ENCODE assay signal across 7 mouse cellular contexts in the genomic region with DNA sequence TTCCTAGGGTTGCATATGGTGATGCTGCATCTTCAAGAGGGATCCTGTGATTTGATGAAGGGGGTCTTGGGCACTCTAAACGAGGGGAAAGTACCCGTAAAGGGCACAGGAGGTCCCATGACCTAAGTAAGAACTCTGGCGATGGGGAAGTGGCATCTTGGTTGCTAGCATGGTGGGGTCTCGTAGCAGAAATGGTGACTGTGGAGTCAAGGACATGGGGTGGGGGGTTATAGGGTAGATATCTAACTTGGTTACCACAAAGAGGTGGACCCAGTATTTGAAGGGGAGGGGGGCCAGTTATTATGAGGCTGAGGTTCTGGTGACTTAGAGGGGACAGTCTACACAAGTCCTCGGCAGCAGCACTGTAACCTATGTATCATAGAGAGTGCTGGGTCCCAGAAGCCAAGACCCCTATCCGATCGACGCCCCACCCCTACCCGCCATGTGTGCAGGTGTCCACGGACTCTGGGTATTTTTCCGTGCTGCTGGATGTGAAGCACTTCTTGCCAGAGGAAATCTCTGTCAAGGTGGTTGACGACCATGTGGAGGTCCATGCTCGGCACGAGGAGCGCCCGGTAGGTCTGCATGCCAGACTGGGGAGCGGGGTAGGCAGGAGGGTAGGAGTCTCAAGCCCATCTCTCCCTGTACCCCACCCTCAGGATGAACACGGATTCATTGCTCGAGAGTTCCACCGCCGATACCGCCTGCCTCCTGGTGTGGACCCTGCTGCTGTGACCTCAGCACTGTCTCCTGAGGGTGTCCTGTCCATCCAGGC. TPM values are rescaled to one million over a fixed set of nuclear protein-coding genes. Genes with fewer than 3 reads are reported as not detected.
DNase-seq lines count a peak whose midpoint lies in the region; ATAC-seq lines count a peak whose summit lies in the region.

No protein-coding gene starts in this region.

- no peak for DNase-seq in lung, postnatal 36 days
- no peak for DNase-seq in forebrain, embryonic 14.5 days (ENCODE audit: low spot score)
- no peak for DNase-seq in layer of hippocampus, postnatal 10 days (ENCODE audit: low spot score in 2 of 2)

- no peaks in the 10 kb centered on the region for H3K27me3 ChIP-seq in lung, embryonic 15.5 days
- no peaks in the 10 kb centered on the region for H3K27me3 ChIP-seq in forebrain, embryonic 14.5 days (replicated peaks; ENCODE audit: control insufficient read depth, insufficient read depth, low read length)
- H3K27me3 ChIP-seq in limb, embryonic 13.5 days: no peaks in the 10 kb centered on the region
- H3K27me3 ChIP-seq in stomach, embryonic 15.5 days (replicated peaks): no peaks in the 10 kb centered on the region

- no peak overlapping the region for H3K27ac ChIP-seq in lung, embryonic 15.5 days
- no peak overlapping the region; the same call in 1 of the 2 replicates for H3K27ac ChIP-seq in forebrain, embryonic 14.5 days (ENCODE audit: low read depth, low read length)
- peak overlapping the region; percentile 95; the same call in 1 of the 2 replicates for H3K27ac ChIP-seq in limb, embryonic 13.5 days
- peak overlapping the region; percentile 99; the same call in 1 of the 2 replicates for H3K27ac ChIP-seq in stomach, embryonic 15.5 days

- H3K36me3 ChIP-seq in lung, embryonic 15.5 days: peaks cover 26% of the 10 kb centered on the region
- H3K36me3 ChIP-seq in forebrain, embryonic 14.5 days (ENCODE audit: control insufficient read depth, insufficient read depth, low read length): peaks cover 37% of the 10 kb centered on the region
- peaks cover 42% of the 10 kb centered on the region for H3K36me3 ChIP-seq in limb, embryonic 13.5 days
- peaks cover 23% of the 10 kb centered on the region for H3K36me3 ChIP-seq in stomach, embryonic 15.5 days

- H3K4me3 ChIP-seq in lung, embryonic 15.5 days: peak overlapping the region; percentile 67
- 0 out of 2 replicates have a peak overlapping the region, but pooled peaks have one; percentile 47 for H3K4me3 ChIP-seq in forebrain, embryonic 14.5 days (ENCODE audit: low read depth, low read length)
- H3K4me3 ChIP-seq in limb, embryonic 13.5 days: peak overlapping the region; percentile 68
- H3K4me3 ChIP-seq in stomach, embryonic 15.5 days (replicated peaks): peak overlapping the region; percentile 76

- H3K4me1 ChIP-seq in lung, embryonic 15.5 days: peaks cover 33% of the 10 kb centered on the region
- H3K4me1 ChIP-seq in forebrain, embryonic 14.5 days (ENCODE audit: control insufficient read depth, insufficient read depth, low read length): peaks cover 19% of the 10 kb centered on the region
- H3K4me1 ChIP-seq in limb, embryonic 13.5 days: peaks cover 36% of the 10 kb centered on the region
- H3K4me1 ChIP-seq in stomach, embryonic 15.5 days: peaks cover 19% of the 10 kb centered on the region

- peak overlapping the region; percentile 81; the same call in 1 of the 2 replicates for H3K9ac ChIP-seq in lung, embryonic 15.5 days
- H3K9ac ChIP-seq in forebrain, embryonic 14.5 days (ENCODE audit: low read length): peak overlapping the region; percentile 59
- peak overlapping the region; percentile 77 for H3K9ac ChIP-seq in limb, embryonic 13.5 days
- no peak overlapping the region for H3K9ac ChIP-seq in stomach, embryonic 15.5 days

- ATAC-seq in lung, embryonic 15.5 days (ENCODE audit: borderline replicate concordance, extremely low read depth, low FRiP score, low TSS enrichment): no peak
- no peak for ATAC-seq in forebrain, embryonic 14.5 days
- no peak for ATAC-seq in limb, embryonic 13.5 days (ENCODE audit: low FRiP score, low read depth)
- ATAC-seq in stomach, embryonic 15.5 days (ENCODE audit: insufficient read depth, low FRiP score, low read depth): no peak
- no peak for ATAC-seq in megakaryocyte-erythroid progenitor cell, adult 5-6 weeks (replicated peaks; ENCODE audit: low FRiP score, low TSS enrichment, poor library complexity, severe bottlenecking)

- H3K9me3 ChIP-seq in lung, embryonic 15.5 days: no peaks in the 10 kb centered on the region
- H3K9me3 ChIP-seq in forebrain, embryonic 14.5 days (replicated peaks; ENCODE audit: control insufficient read depth, low read length): no peaks in the 10 kb centered on the region
- H3K9me3 ChIP-seq in limb, embryonic 13.5 days: no peaks in the 10 kb centered on the region
- H3K9me3 ChIP-seq in stomach, embryonic 15.5 days: no peaks in the 10 kb centered on the region

- 77% methylated on average over 22 of the region's 22 CpGs for WGBS in lung, embryonic 15.5 days
- WGBS in forebrain, embryonic 14.5 days: 85% methylated on average over 22 of the region's 22 CpGs
- 84% methylated on average over 22 of the region's 22 CpGs for WGBS in limb, embryonic 13.5 days
- WGBS in stomach, embryonic 15.5 days: 80% methylated on average over 22 of the region's 22 CpGs

- peak overlapping the region; percentile 97 for H3K4me2 ChIP-seq in lung, embryonic 15.5 days
- H3K4me2 ChIP-seq in forebrain, embryonic 14.5 days (ENCODE audit: low read length): peak overlapping the region; percentile 77
- peak overlapping the region; percentile 94 for H3K4me2 ChIP-seq in limb, embryonic 13.5 days (replicated peaks)
- H3K4me2 ChIP-seq in stomach, embryonic 15.5 days: peak overlapping the region; percentile 97

RNA-seq across cellular contexts. Expression of a gene that starts 1.9 kb away (rescaled TPM):
- 13.2 and 18.3 TPM in 2 replicates for polyA plus RNA-seq in lung, embryonic 15.5 days (2015; fragmentation: Nextera tagmentation; extraction: Ambion mirVana)
- polyA plus RNA-seq in forebrain, embryonic 14.5 days (2014; fragmentation: Nextera tagmentation; extraction: Ambion mirVana): 6.2 and 7.1 TPM in 2 replicates
- 13.9 TPM in 2 replicates for polyA plus RNA-seq in limb, embryonic 13.5 days (2015; fragmentation: Nextera tagmentation; extraction: Ambion mirVana)
- polyA plus RNA-seq in stomach, embryonic 15.5 days (2015; fragmentation: Nextera tagmentation; extraction: Ambion mirVana): 11.1 and 13.5 TPM in 2 replicates
- 1 to 10 TPM; 3.4 to 4.4 TPM for total RNA-seq in layer of hippocampus, postnatal 10 days (2021)
- total RNA-seq in megakaryocyte-erythroid progenitor cell, adult 5-6 weeks (2014; fragmentation: Nextera tagmentation): 16.2 and 17.9 TPM in 2 replicates
- total RNA-seq in megakaryocyte-erythroid progenitor cell, adult 5-6 weeks (2017): 3.5 and 5.3 TPM in 2 replicates

RNA-seq across cellular contexts. Expression of a gene that starts 2.0 kb away (rescaled TPM):
- 32.1 and 33.6 TPM in 2 replicates for polyA plus RNA-seq in lung, embryonic 15.5 days (2015; fragmentation: Nextera tagmentation; extraction: Ambion mirVana)
- polyA plus RNA-seq in forebrain, embryonic 14.5 days (2014; fragmentation: Nextera tagmentation; extraction: Ambion mirVana): 8.6 and 10.1 TPM in 2 replicates
- polyA plus RNA-seq in limb, embryonic 13.5 days (2015; fragmentation: Nextera tagmentation; extraction: Ambion mirVana): 15.4 and 17.5 TPM in 2 replicates
- 49.6 and 51.0 TPM in 2 replicates for polyA plus RNA-seq in stomach, embryonic 15.5 days (2015; fragmentation: Nextera tagmentation; extraction: Ambion mirVana)
- total RNA-seq in layer of hippocampus, postnatal 10 days (2021): 1 to 10 TPM; 5.3 to 5.6 TPM
- total RNA-seq in megakaryocyte-erythroid progenitor cell, adult 5-6 weeks (2014; fragmentation: Nextera tagmentation): 20.8 and 25.3 TPM in 2 replicates
- total RNA-seq in megakaryocyte-erythroid progenitor cell, adult 5-6 weeks (2017): 1.2 and 8.1 TPM in 2 replicates

RNA-seq across cellular contexts. Expression of a gene that starts 5.6 kb away (rescaled TPM):
- polyA plus RNA-seq in lung, embryonic 15.5 days (2015; fragmentation: Nextera tagmentation; extraction: Ambion mirVana): 36.0 and 38.8 TPM in 2 replicates
- polyA plus RNA-seq in forebrain, embryonic 14.5 days (2014; fragmentation: Nextera tagmentation; extraction: Ambion mirVana): 47.6 and 59.0 TPM in 2 replicates
- 44.2 and 48.3 TPM in 2 replicates for polyA plus RNA-seq in limb, embryonic 13.5 days (2015; fragmentation: Nextera tagmentation; extraction: Ambion mirVana)
- polyA plus RNA-seq in stomach, embryonic 15.5 days (2015; fragmentation: Nextera tagmentation; extraction: Ambion mirVana): 55.0 and 66.3 TPM in 2 replicates
- 10 to 100 TPM; 28.2 to 36.6 TPM for total RNA-seq in layer of hippocampus, postnatal 10 days (2021)
- 45.8 and 61.6 TPM in 2 replicates for total RNA-seq in megakaryocyte-erythroid progenitor cell, adult 5-6 weeks (2014; fragmentation: Nextera tagmentation)
- total RNA-seq in megakaryocyte-erythroid progenitor cell, adult 5-6 weeks (2017): 13.8 and 28.6 TPM in 2 replicates

RNA-seq across cellular contexts. Expression of a gene that starts 9.1 kb away (rescaled TPM):
- 99.0 TPM in 2 replicates for polyA plus RNA-seq in lung, embryonic 15.5 days (2015; fragmentation: Nextera tagmentation; extraction: Ambion mirVana)
- polyA plus RNA-seq in forebrain, embryonic 14.5 days (2014; fragmentation: Nextera tagmentation; extraction: Ambion mirVana): 132 and 135 TPM in 2 replicates
- 81.3 and 91.1 TPM in 2 replicates for polyA plus RNA-seq in limb, embryonic 13.5 days (2015; fragmentation: Nextera tagmentation; extraction: Ambion mirVana)
- 82.5 and 85.7 TPM in 2 replicates for polyA plus RNA-seq in stomach, embryonic 15.5 days (2015; fragmentation: Nextera tagmentation; extraction: Ambion mirVana)
- 10 to 100 TPM; 49.4 to 52.5 TPM for total RNA-seq in layer of hippocampus, postnatal 10 days (2021)
- 29.4 and 34.6 TPM in 2 replicates for total RNA-seq in megakaryocyte-erythroid progenitor cell, adult 5-6 weeks (2014; fragmentation: Nextera tagmentation)
- total RNA-seq in megakaryocyte-erythroid progenitor cell, adult 5-6 weeks (2017): 79.6 and 83.0 TPM in 2 replicates

RNA-seq across cellular contexts. Expression of a gene that starts 9.1 kb away (rescaled TPM):
- polyA plus RNA-seq in lung, embryonic 15.5 days (2015; fragmentation: Nextera tagmentation; extraction: Ambion mirVana): 13.0 and 15.1 TPM in 2 replicates
- 7.0 and 10.7 TPM in 2 replicates for polyA plus RNA-seq in forebrain, embryonic 14.5 days (2014; fragmentation: Nextera tagmentation; extraction: Ambion mirVana)
- 13.8 and 14.1 TPM in 2 replicates for polyA plus RNA-seq in limb, embryonic 13.5 days (2015; fragmentation: Nextera tagmentation; extraction: Ambion mirVana)
- 11.1 and 11.5 TPM in 2 replicates for polyA plus RNA-seq in stomach, embryonic 15.5 days (2015; fragmentation: Nextera tagmentation; extraction: Ambion mirVana)
- total RNA-seq in layer of hippocampus, postnatal 10 days (2021): 1 to 10 TPM; 4.8 to 5.8 TPM
- 5.3 and 14.0 TPM in 2 replicates for total RNA-seq in megakaryocyte-erythroid progenitor cell, adult 5-6 weeks (2014; fragmentation: Nextera tagmentation)
- total RNA-seq in megakaryocyte-erythroid progenitor cell, adult 5-6 weeks (2017): 1.5 and 7.0 TPM in 2 replicates

Comparison
In these comparisons a context has a peak if more than half of its experiments do, and no peak if none do; other contexts are left out.
1. H3K27ac ChIP-seq: peak in limb, embryonic 13.5 days (single experiment) and stomach, embryonic 15.5 days (single experiment); none in lung, embryonic 15.5 days (single experiment) and forebrain, embryonic 14.5 days (single experiment).
2. Peak in every context shown above with its lines, with median percentiles within 50 percentile points of each other: H3K4me2 ChIP-seq and H3K4me3 ChIP-seq.